Mouse (Mus musculus): Measurements from ENCODE around the gene B3galt2. TPM values are rescaled to one million over a fixed set of nuclear protein-coding genes. Genes with fewer than 3 reads are reported as not detected.
A peak's percentile ranks its signal among the peaks of the same experiment; 100 is the strongest.

The B3galt2 gene
- total RNA-seq, 1 experiment from 2014 or later, result 3.4 TPM

GRCm38 (mm10) chr1:143702741-143703262, 62.3 kb downstream of the B3galt2 start, which contains the start of gene Cdc73:
Gene Cdc73 (minus strand): TSS chr1:143702893.
- peak; percentile 96 for DNase-seq

Other genes starting within 250 kb of the B3galt2 start
- gene Cdc73, start 62.2 kb downstream of the B3galt2 start, total RNA-seq (2021), result 85.7 and 90.8 TPM in 2 replicates
- gene Glrx2, start 75.7 kb downstream of the B3galt2 start, total RNA-seq (2021), result 81.3 and 90.8 TPM in 2 replicates
- gene Trove2, start 136.4 kb downstream of the B3galt2 start, total RNA-seq (2021), result 11.0 and 12.6 TPM in 2 replicates
- gene Uchl5, start 136.6 kb downstream of the B3galt2 start, total RNA-seq (2021), result 27.7 and 27.8 TPM in 2 replicates